Mouse (Mus musculus): ENCODE data around the gene Lkaaear1.

The Lkaaear1 gene

GRCm38 (mm10) chr2:181698241-181698640 lies at the start of gene Lkaaear1:
Lkaaear1 (minus strand) TSS chr2:181698442.
- Histone ChIP-seq H3K27me3 (ENCODE audit: control insufficient read depth, insufficient read depth, low read length, poor library complexity, severe bottlenecking) (no peaks in the 10 kb centered on the region), H3K36me3 (ENCODE audit: control insufficient read depth, insufficient read depth, low read length, poor library complexity, severe bottlenecking) (no peaks in the 10 kb centered on the region)
- DNase-seq (ENCODE audit: low read depth, low spot score): peak; percentile 53

- no peak for DNase-seq (ENCODE audit: low read depth, low spot score)
- Histone ChIP-seq H3K36me3 (ENCODE audit: control insufficient read depth, insufficient read depth, low read length, poor library complexity, severe bottlenecking) (no peaks in the 10 kb centered on the region), H3K27me3 (ENCODE audit: control insufficient read depth, insufficient read depth, low read length, poor library complexity, severe bottlenecking) (no peaks in the 10 kb centered on the region)
These were observed 31.8 kb upstream of the Lkaaear1 start for GRCm38 (mm10) chr2:181730051-181730450.

DNA sequence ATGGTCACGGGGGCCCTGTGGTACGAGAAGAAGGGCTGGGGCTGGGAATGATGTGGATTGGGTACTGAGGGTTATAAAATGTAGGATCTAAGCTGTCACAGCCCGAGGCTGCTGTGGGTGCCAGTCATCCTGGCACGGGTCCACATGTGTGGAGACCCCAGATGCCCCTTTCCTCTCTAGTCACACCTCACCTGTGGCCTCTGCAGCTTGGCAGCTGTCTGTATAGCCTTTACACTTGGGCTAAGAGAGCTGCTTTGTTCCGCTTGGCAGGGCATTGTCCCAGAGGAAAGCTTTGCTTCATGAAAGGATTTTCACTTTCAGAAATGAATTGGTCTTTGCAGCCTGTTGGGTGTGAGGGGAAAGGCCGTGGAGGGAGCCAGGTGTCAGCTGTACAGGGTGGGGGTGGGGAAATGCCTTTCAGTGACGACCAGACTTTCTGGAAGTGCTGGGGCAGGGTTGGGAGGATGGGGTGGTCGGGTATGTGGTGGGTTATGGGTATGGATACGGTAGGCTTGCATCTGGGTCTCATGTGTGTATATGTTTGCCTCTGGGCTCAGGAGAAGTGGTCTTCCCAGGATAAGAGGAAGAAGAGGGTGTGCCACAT lies 29.5 kb upstream of the Lkaaear1 start:
- no peak for DNase-seq (ENCODE audit: low read depth, low spot score)
- H3K36me3 ChIP-seq (ENCODE audit: control insufficient read depth, insufficient read depth, low read length, poor library complexity, severe bottlenecking): no peaks in the 10 kb centered on the region
- no peaks in the 10 kb centered on the region for H3K27me3 ChIP-seq (ENCODE audit: control insufficient read depth, insufficient read depth, low read length, poor library complexity, severe bottlenecking)

GRCm38 (mm10) chr2:181722213-181722612 lies 24.0 kb upstream of the Lkaaear1 start:
- Histone ChIP-seq H3K27me3 (ENCODE audit: control insufficient read depth, insufficient read depth, low read length, poor library complexity, severe bottlenecking) (no peaks in the 10 kb centered on the region), H3K36me3 (ENCODE audit: control insufficient read depth, insufficient read depth, low read length, poor library complexity, severe bottlenecking) (no peaks in the 10 kb centered on the region)
- DNase-seq (ENCODE audit: low read depth, low spot score): peak; percentile 40

DNA sequence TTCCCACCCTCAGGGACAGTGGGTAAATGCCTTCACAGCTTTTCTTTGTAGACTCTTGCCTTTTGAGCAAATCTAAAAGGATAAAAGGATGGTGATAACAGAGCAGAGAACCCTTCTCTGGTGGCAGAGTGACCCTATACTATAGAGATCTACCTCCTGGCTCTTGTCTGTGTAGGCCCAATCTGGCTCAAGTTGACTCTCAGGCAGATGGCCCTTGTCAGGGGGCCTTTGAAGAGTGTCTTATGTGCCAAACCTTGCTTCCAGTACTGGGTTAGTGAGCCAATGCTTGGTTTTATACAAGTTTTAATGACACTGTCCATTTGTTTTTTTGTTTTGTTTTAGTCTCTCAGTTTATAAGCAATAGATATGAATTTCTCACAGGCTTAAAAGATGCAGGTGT lies 23.0 kb upstream of the Lkaaear1 start:
- Histone ChIP-seq H3K27me3 (ENCODE audit: control insufficient read depth, insufficient read depth, low read length, poor library complexity, severe bottlenecking) (no peaks in the 10 kb centered on the region), H3K36me3 (ENCODE audit: control insufficient read depth, insufficient read depth, low read length, poor library complexity, severe bottlenecking) (no peaks in the 10 kb centered on the region)
- no peak for DNase-seq (ENCODE audit: low read depth, low spot score)

GRCm38 (mm10) chr2:181720061-181720460 lies 21.8 kb upstream of the Lkaaear1 start:
- no peak for DNase-seq (ENCODE audit: low read depth, low spot score)
- no peaks in the 10 kb centered on the region for H3K36me3 ChIP-seq (ENCODE audit: control insufficient read depth, insufficient read depth, low read length, poor library complexity, severe bottlenecking)
- no peaks in the 10 kb centered on the region for H3K27me3 ChIP-seq (ENCODE audit: control insufficient read depth, insufficient read depth, low read length, poor library complexity, severe bottlenecking)

DNA sequence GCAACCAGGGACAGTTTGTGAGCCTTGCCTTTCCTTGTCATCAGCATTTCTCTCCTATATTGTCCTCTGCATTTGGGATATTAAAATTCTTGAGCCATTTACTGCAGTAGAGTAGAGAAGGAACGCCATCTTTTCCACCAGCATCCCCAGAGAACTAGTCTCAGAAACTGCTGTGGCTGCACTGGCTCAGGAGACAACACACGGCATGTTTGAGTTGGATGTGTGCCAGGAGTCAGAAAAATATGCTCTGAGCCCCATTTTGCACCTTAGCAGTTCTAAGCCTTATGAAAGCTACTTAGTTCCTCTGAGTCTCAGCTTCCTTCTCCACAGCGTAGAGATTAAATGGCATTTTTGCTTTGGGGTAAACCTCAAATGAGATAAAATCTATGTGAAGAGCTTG lies 18.7 kb upstream of the Lkaaear1 start:
- no peaks in the 10 kb centered on the region for H3K27me3 ChIP-seq (ENCODE audit: control insufficient read depth, insufficient read depth, low read length, poor library complexity, severe bottlenecking)
- no peaks in the 10 kb centered on the region for H3K36me3 ChIP-seq (ENCODE audit: control insufficient read depth, insufficient read depth, low read length, poor library complexity, severe bottlenecking)
- no peak for DNase-seq (ENCODE audit: low read depth, low spot score)

DNA sequence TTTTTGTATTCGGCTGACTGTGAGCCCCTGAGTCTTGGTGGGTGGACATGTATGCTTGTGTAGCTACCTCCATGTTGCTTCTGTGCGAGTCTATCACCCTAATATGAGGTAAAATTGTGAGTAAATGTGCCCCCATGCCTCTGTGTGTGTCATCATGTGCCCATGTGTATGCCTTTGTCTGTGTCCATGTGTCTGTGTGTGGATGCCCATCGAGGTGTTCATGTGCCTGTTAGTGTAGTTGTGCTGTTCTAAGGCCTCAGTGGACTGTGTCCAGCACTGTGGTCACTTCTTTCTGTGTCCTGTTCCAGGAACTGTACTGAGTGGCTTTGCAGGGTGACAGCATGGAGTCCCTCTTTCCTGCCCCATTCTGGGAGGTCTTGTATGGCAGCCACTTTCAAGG lies 17.1 kb upstream of the Lkaaear1 start:
- DNase-seq (ENCODE audit: low read depth, low spot score): no peak
- no peaks in the 10 kb centered on the region for H3K36me3 ChIP-seq (ENCODE audit: control insufficient read depth, insufficient read depth, low read length, poor library complexity, severe bottlenecking)
- H3K27me3 ChIP-seq (ENCODE audit: control insufficient read depth, insufficient read depth, low read length, poor library complexity, severe bottlenecking): no peaks in the 10 kb centered on the region

GRCm38 (mm10) chr2:181714903-181715326 lies 16.7 kb upstream of the Lkaaear1 start, which contains the start of gene Oprl1:
Oprl1 (plus strand) TSS chr2:181715016.
- DNase-seq (ENCODE audit: low read depth, low spot score): no peak
- H3K36me3 ChIP-seq (ENCODE audit: control insufficient read depth, insufficient read depth, low read length, poor library complexity, severe bottlenecking): no peaks in the 10 kb centered on the region
- no peaks in the 10 kb centered on the region for H3K27me3 ChIP-seq (ENCODE audit: control insufficient read depth, insufficient read depth, low read length, poor library complexity, severe bottlenecking)

DNA sequence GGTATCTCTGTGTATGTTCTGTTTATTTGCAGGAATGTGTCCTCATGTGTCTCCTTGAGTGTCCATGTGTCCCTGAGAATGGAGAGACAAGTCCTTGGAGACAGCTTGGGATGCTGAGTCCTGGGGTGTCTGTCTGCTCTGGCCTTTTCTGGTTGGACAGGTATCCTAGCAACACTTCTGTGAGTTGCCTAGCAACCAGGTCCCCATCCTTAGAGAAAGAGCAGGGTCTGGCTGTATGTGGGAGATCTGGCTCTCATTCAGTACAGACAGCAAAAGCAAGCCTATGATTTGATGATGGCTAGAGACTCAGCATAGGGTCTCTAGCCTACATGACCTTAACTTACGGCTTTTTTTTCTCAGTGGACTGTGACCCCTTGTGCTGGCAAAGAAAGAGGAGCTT lies 15.5 kb upstream of the Lkaaear1 start:
- Histone ChIP-seq H3K36me3 (ENCODE audit: control insufficient read depth, insufficient read depth, low read length, poor library complexity, severe bottlenecking) (no peaks in the 10 kb centered on the region), H3K27me3 (ENCODE audit: control insufficient read depth, insufficient read depth, low read length, poor library complexity, severe bottlenecking) (no peaks in the 10 kb centered on the region)
- DNase-seq (ENCODE audit: low read depth, low spot score): no peak

DNA sequence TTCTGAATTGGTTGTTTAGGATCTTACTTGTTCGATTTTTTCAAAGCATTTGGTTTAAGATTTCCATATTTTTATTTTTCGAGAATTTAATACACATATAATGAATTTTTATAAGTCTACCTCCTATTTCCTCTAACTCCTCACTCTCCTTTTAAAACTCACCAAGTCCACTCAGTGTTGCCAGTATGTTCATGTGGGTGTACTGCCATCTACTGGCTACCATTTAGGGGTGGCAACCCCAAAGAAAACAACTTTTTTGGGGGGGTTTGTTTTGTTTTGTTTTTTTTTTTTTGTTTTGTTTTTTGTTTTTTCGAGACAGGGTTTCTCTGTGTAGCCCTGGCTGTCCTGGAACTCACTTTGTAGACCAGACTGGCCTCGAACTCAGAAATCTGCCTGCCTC lies 8.4 kb upstream of the Lkaaear1 start:
- Histone ChIP-seq H3K27me3 (ENCODE audit: control insufficient read depth, insufficient read depth, low read length, poor library complexity, severe bottlenecking) (no peaks in the 10 kb centered on the region), H3K36me3 (ENCODE audit: control insufficient read depth, insufficient read depth, low read length, poor library complexity, severe bottlenecking) (no peaks in the 10 kb centered on the region)
- DNase-seq (ENCODE audit: low read depth, low spot score): peak; percentile 83

GRCm38 (mm10) chr2:181696801-181697420 lies 1.3 kb downstream of the Lkaaear1 start:
- Histone ChIP-seq H3K27me3 (ENCODE audit: control insufficient read depth, insufficient read depth, low read length, poor library complexity, severe bottlenecking) (no peaks in the 10 kb centered on the region), H3K36me3 (ENCODE audit: control insufficient read depth, insufficient read depth, low read length, poor library complexity, severe bottlenecking) (no peaks in the 10 kb centered on the region)
- DNase-seq (ENCODE audit: low read depth, low spot score): no peak

DNA sequence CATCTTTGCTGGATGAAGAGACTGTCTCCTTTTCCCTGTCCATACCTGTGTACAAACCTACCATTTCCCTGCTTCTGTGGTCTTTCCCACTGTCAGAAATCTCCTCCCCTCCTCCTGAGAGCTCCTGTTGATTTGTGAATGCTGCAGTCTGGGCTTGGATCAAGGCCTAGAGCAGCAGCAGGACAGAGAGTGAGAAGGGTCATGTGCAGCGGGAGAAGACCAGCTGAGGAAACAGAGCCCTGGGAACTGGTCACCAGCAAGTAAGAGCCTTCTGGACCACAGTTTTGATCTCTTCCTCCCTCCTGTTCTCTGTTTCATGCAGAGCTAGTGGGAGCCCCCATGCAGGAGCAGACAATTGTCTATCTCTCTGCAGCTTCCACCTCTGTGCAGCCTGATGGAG lies 2.5 kb downstream of the Lkaaear1 start:
- no peak for DNase-seq (ENCODE audit: low read depth, low spot score)
- no peaks in the 10 kb centered on the region for H3K27me3 ChIP-seq (ENCODE audit: control insufficient read depth, insufficient read depth, low read length, poor library complexity, severe bottlenecking)
- H3K36me3 ChIP-seq (ENCODE audit: control insufficient read depth, insufficient read depth, low read length, poor library complexity, severe bottlenecking): no peaks in the 10 kb centered on the region

GRCm38 (mm10) chr2:181694581-181694980 lies 3.7 kb downstream of the Lkaaear1 start:
- no peaks in the 10 kb centered on the region for H3K36me3 ChIP-seq (ENCODE audit: control insufficient read depth, insufficient read depth, low read length, poor library complexity, severe bottlenecking)
- DNase-seq (ENCODE audit: low read depth, low spot score): no peak

DNA sequence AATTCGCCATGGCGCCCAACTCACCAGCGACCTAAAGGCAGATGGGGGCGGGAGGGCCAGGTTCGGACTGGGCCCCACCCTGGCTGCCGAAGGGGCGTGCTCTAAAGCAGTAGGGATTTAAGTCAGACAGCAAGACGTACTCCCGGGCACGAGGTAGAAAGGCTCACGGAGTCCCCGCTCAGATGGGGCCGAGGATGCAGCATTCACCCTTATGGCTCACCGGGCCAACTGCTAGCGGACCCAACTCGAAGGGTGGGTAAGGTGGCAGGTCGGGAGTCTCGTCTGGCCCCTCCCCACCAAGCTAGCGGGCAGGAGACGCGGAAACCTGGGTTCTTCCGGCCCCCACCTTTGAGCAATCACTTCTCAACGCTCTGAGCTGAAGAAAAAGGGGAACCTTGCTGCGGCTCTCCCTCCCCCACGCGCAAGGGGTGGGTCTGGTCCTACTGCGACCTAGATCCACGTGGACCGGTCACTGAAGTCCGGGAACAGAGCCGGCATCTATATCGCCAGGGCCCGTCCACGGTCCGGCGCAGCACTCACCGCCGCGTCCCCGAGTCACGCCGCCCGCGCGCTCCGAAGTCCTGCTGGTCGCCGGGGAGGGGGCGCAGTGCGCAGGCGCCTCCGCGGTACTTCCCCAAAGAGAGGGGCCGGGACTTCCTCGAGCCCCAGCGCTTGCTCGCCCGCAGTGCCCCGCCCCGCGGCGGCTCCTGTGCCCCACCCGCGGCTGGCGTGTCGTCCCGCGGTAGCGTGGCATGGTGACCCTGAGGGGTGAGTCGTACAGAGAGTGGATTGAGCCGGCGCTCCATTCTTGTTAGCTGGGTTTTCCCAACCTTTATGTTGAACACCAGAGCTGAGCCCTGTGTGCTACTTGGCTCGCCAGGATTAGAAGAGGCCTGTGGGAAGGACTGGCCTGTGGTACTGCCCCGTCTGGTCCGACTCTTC lies 4.6 kb downstream of the Lkaaear1 start, which contains the start of gene Rgs19:
Gene Rgs19, minus strand, starts transcription at position 639 of the 942 bp plus-strand sequence.
- Histone ChIP-seq H3K36me3 (ENCODE audit: control insufficient read depth, insufficient read depth, low read length, poor library complexity, severe bottlenecking) (no peaks in the 10 kb centered on the region), H3K27me3 (ENCODE audit: control insufficient read depth, insufficient read depth, low read length, poor library complexity, severe bottlenecking) (no peaks in the 10 kb centered on the region)
- DNase-seq (ENCODE audit: low read depth, low spot score): peak; percentile 92

More at GRCm38 (mm10) chr2:181694581-181694980, 3.7 kb downstream of the Lkaaear1 start:
- no peaks in the 10 kb centered on the region for H3K27me3 ChIP-seq (ENCODE audit: control insufficient read depth, insufficient read depth, low read length, poor library complexity, severe bottlenecking)

Data from splenic B cell, adult 2 months (primary cell).